Mouse (Mus musculus) cerebellum, postnatal 14 days (tissue): ENCODE results near the gene Pknox2.

Source experiments
- DNase-seq, 2 experiments: peaks; one replicate each; pipeline ENCODE4 v3.0.0; 2021; ENCODE audit warnings: mixed read lengths in 2 of 2

The Pknox2 gene

GRCm38 (mm10) chr9:36933813-36934493, 213.3 kb downstream of the Pknox2 start:
- DNase-seq: peak; percentile 83 to 85

GRCm38 (mm10) chr9:36932950-36933812, 214.0 kb downstream of the Pknox2 start:
- no peak for DNase-seq

GRCm38 (mm10) chr9:36931657-36932056, 215.6 kb downstream of the Pknox2 start:
- no peak for DNase-seq

- no peak for DNase-seq
Observed at GRCm38 (mm10) chr9:36923753-36924152, 223.5 kb downstream of the Pknox2 start.

- DNase-seq: no peak
Observed at GRCm38 (mm10) chr9:36921718-36922415, 225.3 kb downstream of the Pknox2 start.

GRCm38 (mm10) chr9:36919472-36919871, 227.7 kb downstream of the Pknox2 start:
- peak in 1 of 2 experiments; percentile 44 for DNase-seq

GRCm38 (mm10) chr9:36918582-36918981, 228.6 kb downstream of the Pknox2 start:
- peak; percentile 43 to 51 for DNase-seq

GRCm38 (mm10) chr9:36916915-36917314, 230.3 kb downstream of the Pknox2 start:
- no peak for DNase-seq

GRCm38 (mm10) chr9:36916362-36916761, 230.8 kb downstream of the Pknox2 start:
- DNase-seq: peak; percentile 93

- DNase-seq: no peak
Observed at GRCm38 (mm10) chr9:36905452-36905851, 241.8 kb downstream of the Pknox2 start.

GRCm38 (mm10) chr9:36900464-36900863, 246.7 kb downstream of the Pknox2 start:
- no peak for DNase-seq

- DNase-seq: no peak
Observed at GRCm38 (mm10) chr9:36898560-36898959, 248.6 kb downstream of the Pknox2 start.

- peak; percentile 85 to 88 for DNase-seq
Observed at GRCm38 (mm10) chr9:36895009-36895693, 252.1 kb downstream of the Pknox2 start.

GRCm38 (mm10) chr9:36894242-36894641, 253.0 kb downstream of the Pknox2 start:
- DNase-seq: peak; percentile 21 to 47

GRCm38 (mm10) chr9:36893413-36893990, 253.7 kb downstream of the Pknox2 start:
- DNase-seq: no peak

- DNase-seq: peak; percentile 67 to 84
Observed at GRCm38 (mm10) chr9:36890552-36890951, 256.7 kb downstream of the Pknox2 start.

GRCm38 (mm10) chr9:36885237-36885636, 262.0 kb downstream of the Pknox2 start:
- DNase-seq: peak; percentile 53 to 54

- no peak for DNase-seq
Observed at GRCm38 (mm10) chr9:36883569-36883968, 263.6 kb downstream of the Pknox2 start.

- peak in 1 of 2 experiments; percentile 32 for DNase-seq
Observed at GRCm38 (mm10) chr9:36882034-36882745, 265.0 kb downstream of the Pknox2 start.

- DNase-seq: no peak
Observed at GRCm38 (mm10) chr9:36881615-36882014, 265.6 kb downstream of the Pknox2 start.

GRCm38 (mm10) chr9:36876787-36877186, 270.4 kb downstream of the Pknox2 start:
- no peak for DNase-seq

- DNase-seq: no peak
Observed at GRCm38 (mm10) chr9:36876313-36876712, 270.9 kb downstream of the Pknox2 start.
